Mouse (Mus musculus): ENCODE data around the gene Mical2.
A peak's percentile ranks its signal among the peaks of the same experiment; 100 is the strongest.

Mical2 gene

GRCm38 (mm10) chr7:112353939-112354338 is 128.3 kb downstream of the Mical2 start:
- no peak for DNase-seq (ENCODE audit: low spot score in 2 of 2)

DNA sequence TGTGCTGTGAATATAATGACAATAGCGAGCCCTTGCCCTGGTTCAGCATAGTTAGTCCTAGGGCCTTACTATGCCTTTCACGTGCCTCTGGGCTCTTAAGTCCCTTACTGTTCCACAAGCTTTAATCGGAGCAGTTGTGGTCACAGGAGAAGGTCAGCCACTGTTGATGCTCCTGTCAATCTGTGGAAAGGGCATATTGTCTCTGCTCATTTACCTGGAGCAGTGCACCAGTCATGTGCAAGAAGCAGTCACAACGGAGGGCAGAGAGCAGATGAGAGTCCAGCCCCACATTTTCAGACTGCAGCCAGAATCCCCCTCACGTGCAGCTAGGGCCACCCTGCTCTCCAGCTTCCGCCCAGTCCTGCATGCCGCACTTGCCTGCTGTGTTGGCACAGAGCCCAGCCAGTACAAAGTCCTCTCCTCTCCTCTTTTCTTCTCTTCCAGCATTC is 128.9 kb downstream of the Mical2 start:
- peak in 1 of 2 experiments; percentile 50 for DNase-seq (ENCODE audit: low spot score in 2 of 2)

- no peak for DNase-seq (ENCODE audit: low spot score in 2 of 2)
Measured at GRCm38 (mm10) chr7:112359594-112359993, 133.9 kb downstream of the Mical2 start.

DNA sequence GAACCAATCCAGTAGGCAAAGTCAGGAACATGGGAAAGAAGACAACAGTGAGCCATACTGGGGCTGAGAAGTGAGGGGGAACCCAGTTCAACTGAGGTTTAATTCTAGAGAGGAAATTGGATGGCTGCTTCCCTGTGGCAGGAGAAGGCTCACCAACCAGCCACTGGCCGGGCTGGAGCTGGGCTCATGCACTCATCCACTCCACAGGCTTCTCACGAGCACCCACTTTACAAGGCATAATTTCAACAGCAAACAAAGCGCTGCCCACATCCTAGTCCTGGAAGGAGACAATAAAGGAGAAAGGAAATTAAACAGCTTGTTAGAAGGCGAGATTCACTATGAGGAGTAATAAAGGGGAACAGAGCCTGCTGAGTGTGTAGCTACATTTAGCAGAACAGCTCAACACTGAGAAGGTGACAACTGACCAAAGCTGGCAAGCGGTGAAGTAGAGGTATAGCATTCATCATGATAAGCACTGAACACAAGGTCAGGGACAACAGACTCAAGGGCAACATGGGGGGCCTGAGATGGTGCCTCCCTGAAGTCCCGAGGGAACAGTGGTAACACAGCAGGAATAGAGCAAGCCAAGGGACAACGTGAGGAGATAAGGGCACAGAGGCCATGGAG is 137.0 kb downstream of the Mical2 start:
- peak in 1 of 2 experiments; percentile 34 for DNase-seq (ENCODE audit: low spot score in 2 of 2)

GRCm38 (mm10) chr7:112365864-112366263 is 140.2 kb downstream of the Mical2 start:
- no peak for DNase-seq (ENCODE audit: low spot score in 2 of 2)

DNA sequence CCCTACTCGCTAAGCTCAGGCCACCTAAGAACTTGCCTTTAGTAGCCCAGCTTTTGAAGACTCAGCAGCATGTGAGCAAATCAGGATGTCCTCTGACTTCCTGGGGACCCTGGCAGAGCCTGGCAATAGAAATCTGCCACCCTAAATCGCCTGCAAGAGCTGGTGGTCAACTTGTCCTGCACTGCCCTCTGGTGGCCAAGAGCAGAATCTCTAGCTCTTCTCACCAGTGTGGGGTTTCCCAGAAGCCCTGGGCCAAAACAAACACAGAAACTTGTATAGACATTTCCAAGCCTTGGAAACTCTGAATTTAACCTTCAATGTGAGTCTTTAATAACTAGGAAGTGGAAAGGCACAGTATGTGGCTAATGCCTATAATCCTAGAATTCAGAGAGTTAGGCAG is 143.4 kb downstream of the Mical2 start:
- DNase-seq (ENCODE audit: low spot score in 2 of 2), result peak; percentile 89 to 91

DNA sequence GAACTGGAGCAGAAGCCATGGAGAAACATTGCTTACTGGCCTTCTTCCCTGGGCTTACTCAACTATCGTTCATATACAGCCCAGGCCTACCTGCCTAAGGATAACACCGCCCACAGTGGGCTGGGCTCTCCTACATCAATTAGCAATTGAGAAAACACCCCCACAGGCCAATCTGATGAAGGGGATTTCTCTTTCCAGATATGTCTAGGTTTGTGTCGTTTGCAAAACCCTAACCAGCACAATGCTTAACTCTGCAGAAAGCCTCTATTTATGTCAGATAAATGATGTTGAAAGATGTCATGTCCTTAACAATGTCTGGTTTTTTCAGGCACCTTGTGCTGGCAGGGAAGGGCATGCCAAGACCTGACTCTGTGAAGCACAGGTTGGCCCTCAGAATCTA is 144.3 kb downstream of the Mical2 start:
- DNase-seq (ENCODE audit: low spot score in 2 of 2), result no peak

DNA sequence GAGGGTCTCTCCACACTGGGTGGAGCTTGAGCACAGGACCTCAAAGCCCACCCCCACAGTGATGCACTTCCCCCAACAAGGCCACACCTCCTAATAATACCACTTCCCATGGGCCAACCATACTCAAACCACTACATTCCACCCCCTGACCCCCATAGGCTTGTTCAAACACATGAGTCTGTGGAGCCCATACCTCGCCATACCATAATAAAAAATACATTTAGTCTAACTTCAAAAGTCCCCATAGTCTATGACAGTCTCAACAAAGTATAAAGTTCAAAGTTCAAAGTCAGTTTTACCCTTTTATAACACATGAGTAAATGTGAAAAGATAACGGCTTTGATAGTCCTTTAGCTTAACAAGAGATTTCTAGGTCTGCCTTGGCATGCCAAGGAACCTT is 145.7 kb downstream of the Mical2 start:
- DNase-seq (ENCODE audit: low spot score in 2 of 2), result no peak

GRCm38 (mm10) chr7:112374035-112374434 is 148.4 kb downstream of the Mical2 start:
- DNase-seq (ENCODE audit: low spot score in 2 of 2), result no peak

DNA sequence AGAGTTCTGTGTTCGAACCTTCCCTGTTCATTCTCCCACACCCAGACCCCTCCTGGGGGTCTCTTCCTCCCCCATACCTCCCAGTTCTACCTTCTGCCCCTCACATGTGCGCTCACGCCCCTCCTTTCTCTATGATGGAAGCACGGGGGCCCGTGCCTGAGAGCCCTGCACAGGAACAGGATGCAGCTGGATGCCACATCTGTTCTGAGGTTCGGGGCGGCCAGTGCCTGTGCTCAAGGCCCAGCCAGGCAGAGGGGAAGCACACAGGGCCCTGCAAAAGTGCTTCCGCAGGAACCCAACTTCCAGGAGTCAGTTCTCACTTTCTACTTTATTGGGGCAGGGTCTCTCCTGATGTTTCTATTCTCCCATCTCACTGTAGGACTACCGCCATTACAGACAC is 149.4 kb downstream of the Mical2 start:
- no peak for DNase-seq (ENCODE audit: low spot score in 2 of 2)

- no peak for DNase-seq (ENCODE audit: low spot score in 2 of 2)
Measured at GRCm38 (mm10) chr7:112375900-112376299, 150.2 kb downstream of the Mical2 start.

DNA sequence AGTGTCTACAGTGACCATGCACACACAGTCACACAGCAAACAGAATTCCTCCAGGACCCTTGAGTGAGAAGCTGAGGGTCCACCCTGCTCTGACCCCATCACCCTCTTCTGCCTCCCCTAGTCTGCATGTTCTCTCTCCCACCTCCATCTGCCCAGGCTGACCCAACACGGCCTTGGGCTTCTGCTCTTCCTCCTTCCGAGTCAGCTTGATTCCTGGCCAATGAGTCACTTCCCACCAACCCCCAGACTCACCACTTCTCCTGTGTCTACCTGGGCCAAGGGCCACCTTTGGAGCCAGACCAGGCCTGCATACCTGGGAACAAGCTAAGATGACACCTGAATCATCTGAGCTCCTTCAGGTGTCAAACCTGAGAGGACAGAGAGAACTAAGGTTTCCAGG is 151.0 kb downstream of the Mical2 start:
- DNase-seq (ENCODE audit: low spot score in 2 of 2), result no peak

- peak; percentile 82 to 83 for DNase-seq (ENCODE audit: low spot score in 2 of 2)
Measured at GRCm38 (mm10) chr7:112377314-112377713, 151.7 kb downstream of the Mical2 start.

- no peak for DNase-seq (ENCODE audit: low spot score in 2 of 2)
Measured at GRCm38 (mm10) chr7:112378056-112378455, 152.4 kb downstream of the Mical2 start.

DNA sequence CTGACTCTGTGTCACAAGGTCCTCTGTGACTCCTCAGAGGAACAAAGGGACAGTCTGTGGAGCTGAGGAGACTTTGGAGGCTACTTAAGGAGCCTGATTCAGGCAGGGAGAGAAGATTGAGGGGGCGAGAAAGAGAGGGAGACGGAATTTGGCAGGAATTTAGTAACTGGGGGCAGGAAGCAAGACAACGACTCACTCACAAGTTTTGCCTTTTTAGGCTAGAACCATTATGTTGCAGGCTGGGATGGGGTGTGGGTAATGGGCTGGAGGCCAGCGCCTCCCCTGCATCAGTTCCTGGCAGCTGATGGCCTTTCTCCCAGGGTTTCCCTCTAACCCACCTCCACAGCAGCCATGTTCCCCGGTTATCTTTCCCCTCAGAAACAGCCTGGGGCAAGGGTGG is 152.8 kb downstream of the Mical2 start:
- DNase-seq (ENCODE audit: low spot score in 2 of 2), result peak; percentile 73 to 81

- DNase-seq (ENCODE audit: low spot score in 2 of 2), result no peak
Measured at GRCm38 (mm10) chr7:112386521-112386920, 160.9 kb downstream of the Mical2 start.

- DNase-seq (ENCODE audit: low spot score in 2 of 2), result no peak
Measured at GRCm38 (mm10) chr7:112387876-112388275, 162.2 kb downstream of the Mical2 start.

DNA sequence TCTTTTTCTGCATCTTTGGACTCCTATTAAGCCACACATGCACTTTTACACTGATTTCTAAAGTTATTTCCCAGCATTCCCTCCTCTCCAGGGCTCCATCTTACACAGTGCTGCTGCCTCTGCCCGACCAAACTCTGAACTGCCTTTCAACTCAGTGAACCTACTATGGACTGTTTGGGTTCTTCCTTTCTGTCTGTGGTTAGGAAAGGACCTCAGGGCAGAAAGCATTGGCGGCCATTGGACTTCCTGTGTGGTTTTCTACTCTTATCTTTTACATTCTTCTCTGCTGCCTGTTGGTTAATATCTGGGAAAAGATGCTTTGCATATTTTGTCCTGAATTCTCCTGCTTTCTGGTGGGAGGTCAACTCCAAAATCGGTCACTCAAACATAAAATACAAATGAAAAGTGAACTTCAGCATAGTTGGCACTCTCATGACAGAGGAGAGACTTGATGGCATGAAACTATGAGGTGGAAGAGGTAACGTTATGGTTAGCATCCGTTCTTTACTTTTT is 162.8 kb downstream of the Mical2 start:
- no peak for DNase-seq (ENCODE audit: low spot score in 2 of 2)

DNA sequence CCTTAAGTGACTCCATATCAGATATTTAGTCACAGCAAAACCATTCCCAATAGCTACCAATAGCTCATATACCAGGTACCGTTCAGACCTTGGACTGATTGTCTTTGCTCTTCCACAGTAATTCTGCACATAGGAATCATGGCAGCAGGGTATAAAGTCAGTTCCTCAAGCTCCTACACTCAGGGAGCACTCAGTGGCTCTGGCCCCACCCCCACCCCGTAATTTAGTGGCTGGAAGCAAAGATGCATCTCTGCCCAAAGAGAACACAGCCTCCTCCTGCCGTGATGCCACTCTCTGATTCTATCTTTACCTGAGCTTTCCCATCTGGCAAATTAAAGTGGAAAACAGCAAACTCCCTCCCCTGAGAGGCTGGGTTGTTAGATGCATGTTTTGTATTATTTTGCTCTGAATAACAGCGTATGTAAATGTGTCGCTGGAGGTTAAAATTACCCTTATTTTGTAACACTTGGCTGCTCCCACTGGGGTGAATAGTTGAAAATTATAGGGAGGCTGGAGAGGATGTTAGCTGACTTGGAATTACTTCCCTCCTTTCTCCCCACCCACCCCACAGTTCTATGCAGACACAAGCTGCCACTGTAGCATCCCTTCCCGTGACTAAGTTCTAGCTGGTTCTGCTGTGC is 164.1 kb downstream of the Mical2 start:
- DNase-seq (ENCODE audit: low spot score in 2 of 2), result no peak

GRCm38 (mm10) chr7:112390252-112390936 is 164.7 kb downstream of the Mical2 start:
- peak in 1 of 2 experiments; percentile 35 for DNase-seq (ENCODE audit: low spot score in 2 of 2)

DNA sequence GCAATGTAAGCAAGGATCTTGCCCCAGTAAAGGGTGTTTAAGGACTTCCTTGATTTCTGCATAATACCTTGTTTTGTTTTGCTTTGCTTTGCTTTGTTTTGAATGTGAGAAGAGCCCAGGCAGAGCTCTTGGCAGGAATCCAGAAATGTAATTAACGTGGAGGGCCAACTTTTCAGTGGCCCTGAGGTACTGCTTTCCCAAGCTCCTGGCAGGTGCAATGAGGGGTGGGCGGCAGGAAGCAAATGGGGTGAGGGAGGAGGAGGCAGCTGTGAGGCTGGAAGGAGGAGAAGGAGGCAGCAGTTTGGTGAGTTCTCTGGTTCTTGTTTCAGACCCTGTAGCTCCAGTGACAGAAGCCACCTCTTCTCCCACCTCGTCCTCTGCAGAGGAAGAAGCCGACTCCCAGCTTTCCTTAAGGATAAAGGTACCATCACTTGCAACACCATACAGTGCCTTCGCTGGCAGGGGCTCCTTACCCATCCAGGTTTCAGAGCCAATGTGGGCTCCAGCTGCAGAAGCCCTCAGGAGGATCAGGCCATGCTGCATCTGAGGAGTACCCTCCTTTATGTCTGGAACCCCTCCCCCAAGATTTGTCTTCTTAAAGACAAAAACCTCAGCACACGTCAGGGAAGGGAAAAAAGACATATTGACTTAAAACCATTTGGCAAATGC is 165.4 kb downstream of the Mical2 start:
- no peak for DNase-seq (ENCODE audit: low spot score in 2 of 2)

DNA sequence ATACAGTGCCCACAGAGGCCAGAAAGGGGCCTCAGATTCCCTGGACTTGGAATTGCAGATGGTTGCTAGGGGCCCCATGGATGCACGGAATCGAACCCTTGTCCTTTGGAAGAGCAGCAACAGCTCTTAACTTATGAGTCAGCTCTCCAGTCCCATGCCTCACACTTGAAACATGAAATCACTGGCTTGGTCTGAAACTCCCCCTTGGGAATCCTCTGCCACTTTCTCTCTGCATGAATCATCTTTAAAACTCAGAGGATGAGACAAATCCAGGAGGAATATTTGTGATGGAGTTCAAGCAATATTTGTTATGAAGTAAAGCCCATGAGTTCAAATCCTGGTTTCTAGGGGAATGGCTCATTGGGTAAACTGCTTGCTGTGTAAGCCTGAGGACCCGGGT is 172.1 kb downstream of the Mical2 start:
- no peak for DNase-seq (ENCODE audit: low spot score in 2 of 2)

All from right cerebral cortex, adult 2 months (tissue).